Mouse (Mus musculus) embryonic fibroblast, embryonic 13.5 days (primary cell): ENCODE measurements around the gene Alox12b.

Experiments
- CTCF ChIP-seq: IDR thresholded peaks from 2 replicates; pipeline ENCODE4 v1.5.1; 2011; ENCODE audit warnings: mild to moderate bottlenecking, control low read depth, low read length, moderate library complexity, borderline replicate concordance; ENCODE audit not compliant: insufficient read depth
- POLR2A ChIP-seq: IDR thresholded peaks from 2 replicates; pipeline ENCODE4 v1.6.1; 2011; ENCODE audit warnings: low read depth, mild to moderate bottlenecking, control low read depth, low read length, moderate library complexity

- TF ChIP-seq POLR2A (no peak), CTCF (no peak)
These were observed 22.7 kb downstream of the Alox12b start for GRCm38 (mm10) chr11:69179512-69179911.
